Mouse (Mus musculus): Measurements from ENCODE around the gene Rfng.

DNA sequence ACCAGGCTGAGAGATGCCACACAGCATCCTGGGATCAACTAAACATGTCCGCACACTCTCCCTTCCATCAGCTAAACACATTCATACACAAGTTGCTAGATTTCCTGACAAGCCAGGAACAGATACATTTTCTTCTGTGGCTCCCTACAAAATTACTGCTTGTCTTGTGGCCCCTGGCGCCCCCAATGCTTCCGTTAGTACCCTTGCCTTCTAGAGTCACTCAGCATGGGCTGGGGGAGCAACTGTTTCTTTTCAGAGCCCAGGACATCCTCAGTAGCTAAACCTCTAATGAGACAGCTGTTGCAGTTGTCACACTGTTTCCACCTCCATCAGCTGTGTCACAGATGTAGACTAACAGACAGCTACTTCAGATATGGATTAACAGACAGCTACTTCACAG lies 11.3 kb downstream of the Rfng start:
- no peak for TF ChIP-seq CTCF (IDR thresholded peaks at IDR 0.05; ENCODE audit: borderline replicate concordance, insufficient read depth, low read depth, low read length)
- TF ChIP-seq POLR2A (IDR thresholded peaks at IDR 0.05; ENCODE audit: borderline replicate concordance, insufficient read depth, low read length): no peak

Measured in cerebellum, adult 2 months (tissue).